Mouse (Mus musculus) embryonic facial prominence, embryonic 14.5 days (tissue): ENCODE measurements around the gene Ada. TPM values are rescaled to one million over a fixed set of nuclear protein-coding genes. Genes with fewer than 3 reads are reported as not detected.

ENCODE experiments used
- ATAC-seq: fragments of 200-750 bp; cut with Nextera tagmentation; 2 replicates; pipeline ENCODE4 v1.8.0; 2017; ENCODE audit warnings: low read depth, moderate number of reproducible peaks, moderate TSS enrichment
- DNase-seq: peaks from one replicate; pipeline ENCODE4 v3.0.0-alpha.2; 2015; ENCODE audit warnings: low spot score
- H3K27ac ChIP-seq: fragments of 300-500 bp; sonication (generic); replicated peaks from 2 replicates; pipeline ENCODE4 v1.5.1; 2014; ENCODE audit warnings: low read depth, mild to moderate bottlenecking, low read length, moderate library complexity
- H3K27me3 ChIP-seq: fragments of 300-500 bp; sonication (generic); replicated peaks from 2 replicates; pipeline ENCODE4 v1.6.1; 2014; ENCODE audit warnings: low read length; ENCODE audit not compliant: control insufficient read depth, insufficient read depth
- H3K36me3 ChIP-seq: fragments of 300-500 bp; sonication (generic); 2 replicates; pipeline ENCODE4 v1.6.1; 2014; ENCODE audit warnings: low read length, mixed read lengths; ENCODE audit not compliant: control insufficient read depth, insufficient read depth
- H3K4me1 ChIP-seq: fragments of 300-500 bp; sonication (generic); 2 replicates; pipeline ENCODE4 v1.6.1; 2014; ENCODE audit warnings: antibody characterized with exemption, low read length; ENCODE audit not compliant: control insufficient read depth, insufficient read depth
- H3K4me2 ChIP-seq: fragments of 300-500 bp; sonication (generic); 2 replicates; pipeline ENCODE4 v1.6.1; 2014; ENCODE audit warnings: low read depth, mild to moderate bottlenecking, low read length, moderate library complexity, mixed read lengths
- H3K4me3 ChIP-seq: fragments of 300-500 bp; sonication (generic); 2 replicates; pipeline ENCODE4 v1.5.1; 2014; ENCODE audit warnings: low read depth, mild to moderate bottlenecking, low read length
- H3K9ac ChIP-seq: fragments of 300-500 bp; sonication (generic); 2 replicates; pipeline ENCODE4 v1.6.1; 2014; ENCODE audit warnings: low read depth, mild to moderate bottlenecking, low read length, moderate library complexity, mixed read lengths
- H3K9me3 ChIP-seq: fragments of 300-500 bp; sonication (generic); 2 replicates; pipeline ENCODE4 v1.6.1; 2016; ENCODE audit warnings: low read length; ENCODE audit not compliant: control insufficient read depth
- WGBS: fragments of 180-500 bp; shearing (Covaris S2); extraction: QIAGEN DNeasy Blood & Tissue Kit; methylation state at CpG from one replicate; pipeline ENCODE4 v1.1.7; 2014; 5-methylcytosine and 5-hydroxymethylcytosine counted together
- polyA plus RNA-seq: library from polyadenylated mRNA; unstranded; fragments of >200 nt; fragmentation: Nextera tagmentation; extraction: Ambion mirVana; gene quantifications from 2 replicates; pipeline ENCODE4 v1.2.1, GENCODE M21; 2014

Ada gene
- polyA plus RNA-seq, 1 experiment from 2014 or later: 7.2 TPM

DNA sequence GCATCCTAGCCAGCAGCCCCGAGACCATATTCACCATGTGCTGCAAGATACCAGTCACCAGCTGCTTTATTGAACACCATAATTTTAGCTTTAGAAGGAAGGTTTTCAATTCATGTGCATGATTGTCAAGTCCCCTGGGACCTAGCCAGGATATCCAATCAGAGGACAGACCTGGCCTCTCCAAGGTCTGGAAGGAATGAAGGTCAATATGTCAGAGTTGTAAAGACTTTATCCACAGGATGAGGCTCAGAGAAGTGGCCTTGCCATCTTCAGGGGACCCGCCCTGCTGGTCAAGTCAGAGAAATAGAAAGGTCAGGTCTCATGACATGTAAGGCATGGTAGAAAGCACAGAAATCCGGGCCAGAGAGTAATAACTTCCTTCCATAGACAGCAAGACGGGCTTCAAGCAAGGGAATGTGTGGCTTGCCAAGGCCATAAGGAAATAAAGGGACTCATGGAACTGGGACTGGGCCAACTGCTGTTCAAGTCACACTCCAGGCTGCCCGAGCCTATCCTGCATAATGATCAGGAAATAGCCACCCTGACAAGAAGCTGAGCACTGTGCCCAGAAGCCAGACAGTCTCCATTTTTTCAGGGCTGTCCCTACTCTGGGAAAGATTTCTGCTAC lies 23.2 kb downstream of the Ada start:
- Histone ChIP-seq H3K4me2 (no peak overlapping the region), H3K4me3 (no peak overlapping the region), H3K4me1 (no peaks in the 10 kb centered on the region), H3K36me3 (peaks cover 41% of the 10 kb centered on the region; the same call in 1 of the 2 replicates), H3K9ac (no peak overlapping the region), H3K27ac (no peak overlapping the region), H3K27me3 (no peaks in the 10 kb centered on the region), H3K9me3 (no peaks in the 10 kb centered on the region)
- 74% methylated on average over 5 of the region's 5 CpGs for WGBS
- DNase-seq (no peak), ATAC-seq (no peak)

DNA sequence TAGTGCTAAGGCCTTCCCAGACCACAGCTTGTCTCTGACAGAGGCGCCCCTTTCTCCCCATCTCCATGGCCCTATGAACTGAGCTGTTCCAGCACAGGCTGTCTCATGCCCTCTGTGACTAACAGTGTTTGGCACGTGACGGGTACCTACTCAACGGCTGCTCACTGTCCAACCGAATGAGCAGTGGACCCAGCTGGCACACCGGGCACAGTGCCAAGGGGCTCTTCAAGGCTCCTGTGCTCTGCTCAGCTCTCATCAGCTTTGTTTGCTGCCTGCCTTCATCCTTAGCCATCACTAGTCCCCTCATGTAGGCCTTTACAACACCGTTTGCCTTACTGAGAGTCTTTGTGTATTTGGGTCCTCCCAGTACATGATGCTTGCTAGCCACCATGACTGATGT lies 27.5 kb downstream of the Ada start:
- Histone ChIP-seq H3K4me2 (no peak overlapping the region), H3K27ac (no peak overlapping the region), H3K36me3 (peaks cover 23% of the 10 kb centered on the region; the same call in 1 of the 2 replicates), H3K27me3 (no peaks in the 10 kb centered on the region), H3K9ac (no peak overlapping the region), H3K9me3 (no peaks in the 10 kb centered on the region), H3K4me3 (no peak overlapping the region), H3K4me1 (no peaks in the 10 kb centered on the region)
- WGBS: 81% methylated on average over 7 of the region's 7 CpGs
- peak; percentile 10; the same call in 1 of the 2 replicates for ATAC-seq
- DNase-seq: no peak

- no peak overlapping the region for H3K4me2 ChIP-seq
- H3K27ac ChIP-seq: no peak overlapping the region
- ATAC-seq (peak; percentile 11; the same call in 1 of the 2 replicates), DNase-seq (no peak)
- H3K4me1 ChIP-seq: peaks cover 5% of the 10 kb centered on the region
- H3K4me3 ChIP-seq: no peak overlapping the region
- H3K27me3 ChIP-seq: no peaks in the 10 kb centered on the region
- no peak overlapping the region for H3K9ac ChIP-seq
- peaks cover 4% of the 10 kb centered on the region; the same call in 1 of the 2 replicates for H3K36me3 ChIP-seq
- no peaks in the 10 kb centered on the region for H3K9me3 ChIP-seq
- WGBS: 35% methylated on average over 4 of the region's 4 CpGs
These were observed 30.4 kb downstream of the Ada start for GRCm38 (mm10) chr2:163719616-163720015.

DNA sequence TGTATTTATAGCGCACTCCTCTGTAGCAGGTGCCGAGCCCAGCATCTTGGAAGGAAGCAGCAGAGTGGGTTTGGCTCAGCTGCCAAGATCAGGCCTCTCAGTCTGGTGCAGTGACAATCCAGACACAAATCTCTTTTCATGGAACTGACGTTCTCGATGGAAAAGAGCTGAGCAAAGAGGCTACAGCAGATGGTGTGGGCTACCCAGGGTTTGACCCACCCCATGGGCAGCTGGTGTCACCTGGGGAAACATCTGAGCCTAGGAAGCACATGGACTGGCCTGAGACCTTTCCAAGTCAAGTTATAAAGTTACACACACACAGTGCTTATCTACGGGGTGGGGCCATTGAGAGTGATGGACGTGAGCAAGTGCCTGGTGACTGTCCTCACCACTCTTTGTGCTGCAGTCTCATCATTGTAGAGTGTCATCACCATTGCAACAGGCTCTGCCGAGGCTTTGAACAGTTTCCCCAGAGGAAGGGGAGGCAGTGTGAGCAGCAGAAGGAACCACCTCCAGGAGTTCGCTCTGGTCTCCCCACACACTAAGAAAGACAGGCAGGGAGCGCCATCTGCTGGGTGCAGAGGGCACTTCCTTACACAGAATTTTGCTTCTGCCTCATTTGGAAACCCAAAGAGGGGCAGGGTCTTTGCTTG lies 31.0 kb downstream of the Ada start:
- 43% methylated on average over 9 of the region's 9 CpGs for WGBS
- Histone ChIP-seq H3K9ac (no peak overlapping the region), H3K27ac (peak overlapping the region; percentile 44; the same call in 1 of the 2 replicates), H3K4me1 (peaks cover 5% of the 10 kb centered on the region), H3K27me3 (no peaks in the 10 kb centered on the region), H3K36me3 (peaks cover 3% of the 10 kb centered on the region; the same call in 1 of the 2 replicates), H3K4me3 (no peak overlapping the region), H3K4me2 (no peak overlapping the region), H3K9me3 (no peaks in the 10 kb centered on the region)
- ATAC-seq (peak; percentile 88), DNase-seq (peak; percentile 91)

DNA sequence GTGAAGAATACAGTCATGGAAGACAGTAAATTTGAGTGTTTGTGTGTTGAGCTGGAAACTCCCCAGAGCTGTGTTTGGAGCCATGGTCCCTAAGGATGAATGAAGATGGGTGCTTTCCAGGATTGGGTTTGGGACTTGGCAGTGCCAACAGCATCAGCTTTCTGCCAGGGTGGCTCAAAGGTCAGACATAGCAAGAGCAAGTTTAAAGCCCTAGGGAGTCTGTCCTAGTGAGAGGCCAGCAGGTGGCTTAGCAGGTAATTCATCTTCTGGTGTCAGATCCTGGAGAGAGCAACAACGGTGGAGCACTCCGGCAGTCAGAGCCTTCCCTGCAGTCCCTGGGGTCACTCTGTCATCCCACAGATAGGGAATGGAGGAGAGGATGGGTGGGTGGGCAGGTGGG lies 31.5 kb downstream of the Ada start:
- Histone ChIP-seq H3K36me3 (peaks cover 3% of the 10 kb centered on the region; the same call in 1 of the 2 replicates), H3K27ac (no peak overlapping the region), H3K9ac (no peak overlapping the region), H3K9me3 (no peaks in the 10 kb centered on the region), H3K27me3 (no peaks in the 10 kb centered on the region), H3K4me3 (no peak overlapping the region), H3K4me2 (no peak overlapping the region), H3K4me1 (peaks cover 5% of the 10 kb centered on the region)
- ATAC-seq: no peak
- DNase-seq: no peak
- 56% methylated on average over 2 of the region's 2 CpGs for WGBS

DNA sequence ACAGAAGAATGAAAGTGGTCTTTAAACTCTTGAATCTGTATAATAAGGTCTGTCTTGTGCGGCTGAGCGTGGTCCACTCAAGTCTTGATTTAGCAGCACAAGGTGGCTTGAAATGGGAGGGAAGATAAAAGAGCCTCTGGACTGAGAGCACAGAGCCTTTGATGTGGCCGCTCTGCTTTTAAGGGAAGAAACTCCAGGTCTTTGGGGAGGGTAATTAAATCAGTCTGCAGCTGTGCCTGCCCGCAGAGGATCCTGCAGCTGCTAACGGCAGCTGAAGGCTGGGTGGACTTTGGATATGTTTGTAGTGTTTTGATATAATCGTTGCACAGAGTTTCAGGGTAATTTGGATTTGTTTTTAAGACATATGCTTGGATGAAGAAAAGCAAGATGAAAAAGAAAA lies 33.2 kb downstream of the Ada start:
- DNase-seq: peak; percentile 90
- Histone ChIP-seq H3K36me3 (no peaks in the 10 kb centered on the region), H3K9me3 (no peaks in the 10 kb centered on the region), H3K27ac (peak overlapping the region; percentile 65; the same call in 1 of the 2 replicates), H3K4me3 (no peak overlapping the region), H3K9ac (no peak overlapping the region), H3K27me3 (no peaks in the 10 kb centered on the region), H3K4me1 (peaks cover 13% of the 10 kb centered on the region), H3K4me2 (no peak overlapping the region)
- peak; percentile 21 for ATAC-seq
- WGBS: 15% methylated on average over 6 of the region's 6 CpGs

GRCm38 (mm10) chr2:163716448-163716847 lies 33.6 kb downstream of the Ada start:
- Histone ChIP-seq H3K36me3 (no peaks in the 10 kb centered on the region), H3K27me3 (no peaks in the 10 kb centered on the region)
- 65% methylated on average over 8 of the region's 8 CpGs for WGBS

GRCm38 (mm10) chr2:163713340-163713739 lies 36.7 kb downstream of the Ada start:
- H3K36me3 ChIP-seq: no peaks in the 10 kb centered on the region
- no peaks in the 10 kb centered on the region for H3K27me3 ChIP-seq
- no peak overlapping the region for H3K4me2 ChIP-seq
- H3K4me1 ChIP-seq: peaks cover 16% of the 10 kb centered on the region
- 60% methylated on average over 2 of the region's 3 CpGs for WGBS
- no peak overlapping the region for H3K9ac ChIP-seq
- DNase-seq (no peak), ATAC-seq (no peak)
- H3K4me3 ChIP-seq: no peak overlapping the region
- no peak overlapping the region for H3K27ac ChIP-seq
- no peaks in the 10 kb centered on the region for H3K9me3 ChIP-seq

More at GRCm38 (mm10) chr2:163716448-163716847, 33.6 kb downstream of the Ada start:
- peaks cover 13% of the 10 kb centered on the region for H3K4me1 ChIP-seq
- DNase-seq: peak; percentile 29
- H3K4me3 ChIP-seq: no peak overlapping the region
- H3K4me2 ChIP-seq: no peak overlapping the region
- H3K27ac ChIP-seq: peak overlapping the region; percentile 59; the same call in 1 of the 2 replicates
- H3K9me3 ChIP-seq: no peaks in the 10 kb centered on the region
- no peak overlapping the region for H3K9ac ChIP-seq
- no peak for ATAC-seq
